Mouse (Mus musculus) embryonic facial prominence, embryonic 12.5 days (tissue): ENCODE measurements around the gene Csgalnact2. TPM values are rescaled to one million over a fixed set of nuclear protein-coding genes. Genes with fewer than 3 reads are reported as not detected.

Experiments
- ATAC-seq: fragments of 200-750 bp; cut with Nextera tagmentation; 2 replicates; pipeline ENCODE4 v1.8.0; 2017; ENCODE audit not compliant: insufficient number of reproducible peaks, insufficient read depth, low FRiP score, low TSS enrichment
- H3K27ac ChIP-seq: fragments of 300-500 bp; sonication (generic); 2 replicates; pipeline ENCODE4 v1.5.1; 2016; ENCODE audit warnings: mild to moderate bottlenecking
- H3K27me3 ChIP-seq: fragments of 300-500 bp; sonication (generic); 2 replicates; pipeline ENCODE4 v1.6.1; 2016; ENCODE audit warnings: mild to moderate bottlenecking, moderate library complexity
- H3K36me3 ChIP-seq: fragments of 300-500 bp; sonication (generic); 2 replicates; pipeline ENCODE4 v1.6.1; 2016; ENCODE audit warnings: mild to moderate bottlenecking
- H3K4me1 ChIP-seq: fragments of 300-500 bp; sonication (generic); 2 replicates; pipeline ENCODE4 v1.6.1; 2016
- H3K4me2 ChIP-seq: fragments of 300-500 bp; sonication (generic); replicated peaks from 2 replicates; pipeline ENCODE4 v1.6.1; 2016; ENCODE audit warnings: mild to moderate bottlenecking, moderate library complexity
- H3K4me3 ChIP-seq: fragments of 300-500 bp; sonication (generic); 2 replicates; pipeline ENCODE4 v1.5.1; 2016; ENCODE audit warnings: mild to moderate bottlenecking
- H3K9ac ChIP-seq: fragments of 300-500 bp; sonication (generic); 2 replicates; pipeline ENCODE4 v1.6.1; 2016; ENCODE audit warnings: mild to moderate bottlenecking, moderate library complexity
- H3K9me3 ChIP-seq: fragments of 300-500 bp; sonication (generic); 2 replicates; pipeline ENCODE4 v1.6.1; 2016; ENCODE audit warnings: mild to moderate bottlenecking, moderate library complexity
- WGBS: fragments of 180-500 bp; shearing (Covaris S2); methylation state at CpG from one replicate; pipeline ENCODE4 v1.1.7; 2016; 5-methylcytosine and 5-hydroxymethylcytosine counted together
- polyA plus RNA-seq: library from polyadenylated mRNA; unstranded; fragments of >200 nt; fragmentation: Nextera tagmentation; extraction: Ambion mirVana; gene quantifications from 2 replicates; pipeline ENCODE4 v1.2.1, GENCODE M21; 2016

Gene Csgalnact2
- polyA plus RNA-seq, 1 experiment from 2014 or later = 14.2 TPM

DNA sequence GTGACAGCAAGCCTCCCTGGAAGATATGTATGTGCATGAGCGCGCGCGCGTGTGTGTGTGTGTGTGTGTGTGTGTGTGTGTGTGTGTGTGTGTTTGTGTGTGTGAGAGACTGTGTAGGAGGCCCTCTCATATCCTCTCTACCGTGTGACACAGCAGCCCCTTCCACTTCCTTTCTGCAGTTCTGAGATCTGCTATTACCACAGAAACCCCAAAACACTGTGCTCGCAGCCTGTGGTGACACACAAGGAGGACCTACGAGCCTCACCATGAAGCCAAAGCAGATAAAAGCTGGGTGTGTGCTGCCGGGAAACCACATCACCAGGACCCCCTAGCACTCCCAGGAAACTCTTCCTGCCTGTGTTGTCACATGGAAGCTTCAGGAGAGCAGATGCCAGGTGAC is 28.1 kb upstream of the Csgalnact2 start:
- Histone ChIP-seq H3K9ac (no peak overlapping the region), H3K27ac (no peak overlapping the region), H3K4me2 (no peak overlapping the region), H3K36me3 (no peaks in the 10 kb centered on the region), H3K27me3 (no peaks in the 10 kb centered on the region), H3K9me3 (no peaks in the 10 kb centered on the region), H3K4me1 (no peaks in the 10 kb centered on the region), H3K4me3 (no peak overlapping the region)
- WGBS = 91% methylated on average over 9 of the region's 9 CpGs
- ATAC-seq = no peak

DNA sequence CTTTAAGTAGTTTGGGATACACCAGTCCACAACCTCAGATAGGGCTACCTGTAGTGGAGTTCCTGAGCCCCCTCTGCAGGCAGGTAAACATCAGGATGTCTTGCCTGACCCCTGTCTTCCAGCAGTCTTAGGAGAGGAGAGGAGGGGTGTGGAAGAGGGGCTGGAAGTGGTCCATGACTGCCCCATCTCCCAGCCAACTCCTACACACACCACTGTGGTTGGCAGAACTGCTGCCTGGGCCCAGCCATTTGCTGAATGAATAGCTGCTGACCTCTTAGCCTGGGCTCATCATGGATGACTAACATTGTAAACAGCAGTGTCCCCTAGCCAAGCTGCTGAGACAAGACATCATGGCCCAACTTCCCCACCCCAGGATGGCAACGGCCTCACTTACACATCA is 26.6 kb upstream of the Csgalnact2 start:
- Histone ChIP-seq H3K27me3 (no peaks in the 10 kb centered on the region), H3K4me1 (no peaks in the 10 kb centered on the region), H3K9ac (no peak overlapping the region), H3K4me3 (no peak overlapping the region), H3K36me3 (no peaks in the 10 kb centered on the region), H3K9me3 (no peaks in the 10 kb centered on the region), H3K27ac (no peak overlapping the region), H3K4me2 (no peak overlapping the region)
- 91% methylated on average over 1 of the region's 1 CpGs for WGBS
- no peak for ATAC-seq

DNA sequence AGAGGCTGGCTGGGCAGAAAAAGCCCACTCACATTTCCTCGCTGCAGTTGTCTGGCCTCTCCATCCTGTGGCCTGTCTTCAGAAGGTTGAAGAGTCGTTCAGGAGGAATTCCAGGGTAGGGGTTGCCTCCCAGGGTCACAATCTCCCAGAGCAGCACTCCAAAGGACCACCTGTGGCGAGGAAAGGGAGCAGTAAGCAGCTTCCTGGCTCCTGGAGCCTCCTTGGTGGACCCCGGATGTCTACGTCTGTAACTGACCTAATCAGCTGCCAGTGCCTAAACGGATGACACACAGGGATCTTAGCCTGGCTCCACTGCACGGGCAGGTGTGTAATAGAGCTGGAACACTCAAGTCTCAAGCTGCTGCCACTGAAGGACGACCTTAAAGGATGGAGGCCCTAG is 25.8 kb upstream of the Csgalnact2 start:
- Histone ChIP-seq H3K36me3 (no peaks in the 10 kb centered on the region), H3K4me1 (no peaks in the 10 kb centered on the region), H3K4me3 (no peak overlapping the region), H3K27me3 (no peaks in the 10 kb centered on the region), H3K9ac (no peak overlapping the region), H3K27ac (no peak overlapping the region), H3K9me3 (no peaks in the 10 kb centered on the region), H3K4me2 (no peak overlapping the region)
- 66% methylated on average over 8 of the region's 8 CpGs for WGBS
- no peak for ATAC-seq

DNA sequence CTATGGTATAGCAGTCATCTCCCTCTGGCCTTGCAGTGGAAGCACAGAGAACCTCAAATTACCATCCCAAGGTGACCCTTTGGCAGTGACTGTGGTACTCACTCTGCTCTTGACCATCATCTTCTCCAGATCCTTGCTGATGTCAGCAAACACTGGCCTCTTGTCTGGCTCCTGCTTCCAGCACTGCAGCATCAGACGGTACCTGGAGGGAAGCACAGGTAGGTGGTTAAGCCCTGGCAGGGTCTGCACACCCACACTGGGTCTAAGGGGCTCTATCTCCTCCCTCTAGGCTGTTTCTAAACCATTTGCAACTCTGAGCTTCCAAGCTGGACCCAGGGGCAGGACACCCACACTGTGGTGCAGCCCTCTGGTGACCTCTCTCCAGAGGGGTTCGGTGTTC is 24.1 kb upstream of the Csgalnact2 start:
- Histone ChIP-seq H3K4me2 (no peak overlapping the region), H3K9ac (no peak overlapping the region), H3K9me3 (no peaks in the 10 kb centered on the region), H3K4me3 (no peak overlapping the region), H3K4me1 (no peaks in the 10 kb centered on the region), H3K27ac (no peak overlapping the region), H3K36me3 (no peaks in the 10 kb centered on the region), H3K27me3 (no peaks in the 10 kb centered on the region)
- 86% methylated on average over 2 of the region's 2 CpGs for WGBS
- no peak for ATAC-seq

DNA sequence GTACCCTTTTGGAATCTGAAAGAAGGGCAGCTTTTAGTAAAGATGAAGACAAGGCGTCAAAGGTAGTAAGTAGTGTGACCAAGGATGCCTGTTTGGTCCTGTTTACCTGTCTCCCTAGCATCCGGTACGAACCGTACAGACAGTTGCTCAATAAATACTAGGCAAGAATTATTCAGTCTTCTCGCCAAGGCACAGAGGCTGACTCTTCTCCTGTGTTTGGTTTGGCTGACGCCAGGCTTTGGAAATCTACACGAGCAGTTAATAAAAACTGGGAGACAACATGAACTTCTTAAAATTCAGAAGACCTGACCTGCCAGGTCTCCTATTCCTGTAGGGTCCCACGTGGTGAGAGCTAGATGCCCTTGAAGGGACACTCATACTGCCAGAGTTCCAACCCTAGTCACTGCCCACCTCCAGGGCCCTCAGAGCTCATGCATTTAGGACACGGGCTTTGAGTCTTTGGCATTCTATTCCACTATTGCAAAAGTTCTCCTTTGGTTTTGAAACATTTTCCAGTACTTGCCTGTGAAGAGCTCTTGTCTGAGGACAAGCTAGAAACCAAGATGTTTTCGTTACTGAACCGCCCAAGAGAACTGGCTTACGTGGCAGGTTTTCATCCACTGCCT is 23.6 kb upstream of the Csgalnact2 start:
- Histone ChIP-seq H3K9ac (no peak overlapping the region), H3K4me3 (no peak overlapping the region), H3K9me3 (no peaks in the 10 kb centered on the region), H3K27me3 (no peaks in the 10 kb centered on the region), H3K4me1 (no peaks in the 10 kb centered on the region), H3K4me2 (no peak overlapping the region), H3K27ac (no peak overlapping the region), H3K36me3 (no peaks in the 10 kb centered on the region)
- no peak for ATAC-seq
- WGBS = 87% methylated on average over 12 of the region's 12 CpGs

DNA sequence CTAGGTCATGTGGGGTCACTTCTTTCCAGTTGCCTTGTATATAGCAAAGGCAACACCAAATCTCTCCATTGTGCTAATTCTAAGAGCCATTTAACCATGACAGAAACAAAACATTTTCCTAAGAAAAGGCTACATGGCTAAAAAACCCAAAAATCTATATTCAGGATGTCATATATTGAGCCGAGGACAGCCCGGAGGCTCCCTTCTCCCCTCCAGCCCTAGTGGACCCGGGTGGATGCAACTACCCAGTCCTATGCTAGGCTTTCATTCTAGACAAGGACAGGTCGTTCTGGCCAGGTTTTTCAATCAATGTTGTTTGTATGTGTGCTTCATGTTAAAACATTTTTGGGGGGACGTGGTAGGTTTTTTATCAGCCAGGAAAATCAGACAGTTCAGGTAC is 14.2 kb upstream of the Csgalnact2 start:
- H3K27ac ChIP-seq = no peak overlapping the region
- no peak overlapping the region for H3K4me3 ChIP-seq
- no peaks in the 10 kb centered on the region for H3K9me3 ChIP-seq
- H3K4me2 ChIP-seq = no peak overlapping the region
- no peaks in the 10 kb centered on the region for H3K4me1 ChIP-seq
- no peak overlapping the region for H3K9ac ChIP-seq
- no peak for ATAC-seq
- WGBS = 82% methylated on average over 5 of the region's 5 CpGs
- no peaks in the 10 kb centered on the region for H3K27me3 ChIP-seq
- no peaks in the 10 kb centered on the region for H3K36me3 ChIP-seq

DNA sequence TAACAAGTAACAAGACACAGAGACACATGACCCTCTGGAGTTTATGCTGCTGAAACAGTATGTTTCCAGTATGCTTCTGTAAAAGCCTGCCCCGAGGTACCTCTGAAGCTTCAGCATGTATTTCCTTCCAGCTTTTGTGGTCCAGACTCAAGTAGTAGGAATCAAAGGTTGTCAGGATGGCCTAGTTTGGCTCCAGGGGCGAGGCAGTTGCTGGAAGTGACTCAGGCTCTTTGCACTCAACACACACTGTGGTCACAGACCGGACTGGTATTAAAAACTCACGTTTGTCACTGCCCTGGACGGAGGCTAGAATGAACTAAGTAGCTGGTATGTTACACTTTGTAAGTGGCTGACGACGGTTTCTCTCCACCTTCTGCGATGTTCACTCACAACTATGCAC is 12.0 kb upstream of the Csgalnact2 start:
- no peaks in the 10 kb centered on the region for H3K4me1 ChIP-seq
- H3K27me3 ChIP-seq = no peaks in the 10 kb centered on the region
- no peaks in the 10 kb centered on the region for H3K9me3 ChIP-seq
- H3K9ac ChIP-seq = no peak overlapping the region
- no peak overlapping the region for H3K4me2 ChIP-seq
- ATAC-seq = no peak
- H3K4me3 ChIP-seq = no peak overlapping the region
- no peaks in the 10 kb centered on the region for H3K36me3 ChIP-seq
- no peak overlapping the region for H3K27ac ChIP-seq
- WGBS = 84% methylated on average over 8 of the region's 8 CpGs

DNA sequence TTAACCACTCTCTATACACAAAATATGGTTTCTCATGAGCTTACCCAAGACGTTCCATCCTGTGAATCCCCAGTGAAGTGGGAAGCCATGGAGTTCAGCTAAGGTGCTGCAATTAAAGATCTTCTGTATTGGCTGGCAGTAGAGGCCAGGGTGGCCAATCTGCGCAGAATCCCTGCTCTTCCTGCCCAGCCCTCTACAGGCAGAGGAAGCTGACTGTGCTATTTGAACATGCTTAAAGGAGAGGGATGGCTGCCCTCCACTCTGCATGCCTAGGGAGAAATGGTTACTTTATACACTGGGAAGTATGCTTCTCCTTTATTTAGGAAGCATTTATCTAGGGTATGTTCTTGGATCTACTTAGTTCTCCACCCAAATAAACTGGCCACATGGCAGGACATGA is 11.6 kb upstream of the Csgalnact2 start:
- WGBS = 84% methylated on average over 2 of the region's 2 CpGs
- no peaks in the 10 kb centered on the region for H3K36me3 ChIP-seq

DNA sequence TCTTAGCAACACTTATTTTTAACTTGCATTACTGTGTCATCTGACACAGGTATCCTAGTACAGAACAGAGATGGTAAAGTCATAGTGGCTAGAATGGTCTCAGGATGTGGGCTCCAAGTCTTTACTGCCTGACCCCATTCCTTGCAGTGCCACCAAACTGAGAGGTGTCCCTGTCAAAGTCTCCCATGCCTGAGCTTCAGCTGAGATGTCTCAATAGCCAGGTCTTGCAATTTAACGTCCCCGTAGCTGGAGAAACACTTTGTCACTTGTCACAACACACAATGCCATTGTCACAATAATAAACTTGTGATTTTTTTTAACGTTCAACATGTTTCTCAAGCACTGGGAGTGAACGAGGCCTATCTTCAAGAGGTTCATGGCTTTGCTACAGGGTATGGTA is 11.2 kb upstream of the Csgalnact2 start:
- H3K4me2 ChIP-seq = no peak overlapping the region
- no peaks in the 10 kb centered on the region for H3K27me3 ChIP-seq
- H3K9ac ChIP-seq = no peak overlapping the region
- WGBS = 88% methylated on average over 4 of the region's 4 CpGs
- H3K4me3 ChIP-seq = no peak overlapping the region
- ATAC-seq = no peak
- H3K4me1 ChIP-seq = no peaks in the 10 kb centered on the region
- H3K27ac ChIP-seq = no peak overlapping the region
- no peaks in the 10 kb centered on the region for H3K36me3 ChIP-seq
- no peaks in the 10 kb centered on the region for H3K9me3 ChIP-seq

More for the DNA sequence above, 11.6 kb upstream of the Csgalnact2 start:
- no peaks in the 10 kb centered on the region for H3K27me3 ChIP-seq
- H3K4me2 ChIP-seq = no peak overlapping the region
- no peak for ATAC-seq
- no peaks in the 10 kb centered on the region for H3K9me3 ChIP-seq
- no peak overlapping the region for H3K9ac ChIP-seq
- no peak overlapping the region for H3K4me3 ChIP-seq
- no peaks in the 10 kb centered on the region for H3K4me1 ChIP-seq
- no peak overlapping the region for H3K27ac ChIP-seq

DNA sequence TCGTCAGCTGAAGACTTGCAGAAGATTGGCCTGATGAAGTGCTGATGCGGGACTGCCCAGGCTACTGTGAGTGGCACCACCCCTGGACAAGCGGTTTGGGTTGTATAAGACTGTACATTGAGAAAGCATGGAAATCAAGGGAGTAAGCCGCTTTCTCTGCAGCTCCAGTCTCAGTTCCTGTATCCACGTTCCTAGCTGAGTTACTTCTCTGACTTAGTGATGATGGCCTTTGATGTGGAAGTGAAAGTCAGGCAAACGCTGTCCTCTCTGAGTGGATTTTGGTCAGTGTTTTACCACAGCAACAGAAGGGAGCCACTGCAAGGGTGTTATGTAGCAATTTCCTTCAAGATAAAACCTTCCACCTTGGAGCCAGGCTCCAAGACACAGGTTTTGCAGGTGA is 2.0 kb upstream of the Csgalnact2 start:
- Histone ChIP-seq H3K4me1 (no peaks in the 10 kb centered on the region), H3K36me3 (no peaks in the 10 kb centered on the region), H3K27ac (no peak overlapping the region), H3K27me3 (no peaks in the 10 kb centered on the region), H3K4me3 (no peak overlapping the region), H3K9ac (no peak overlapping the region), H3K4me2 (no peak overlapping the region), H3K9me3 (no peaks in the 10 kb centered on the region)
- no peak for ATAC-seq
- WGBS = 79% methylated on average over 6 of the region's 6 CpGs

DNA sequence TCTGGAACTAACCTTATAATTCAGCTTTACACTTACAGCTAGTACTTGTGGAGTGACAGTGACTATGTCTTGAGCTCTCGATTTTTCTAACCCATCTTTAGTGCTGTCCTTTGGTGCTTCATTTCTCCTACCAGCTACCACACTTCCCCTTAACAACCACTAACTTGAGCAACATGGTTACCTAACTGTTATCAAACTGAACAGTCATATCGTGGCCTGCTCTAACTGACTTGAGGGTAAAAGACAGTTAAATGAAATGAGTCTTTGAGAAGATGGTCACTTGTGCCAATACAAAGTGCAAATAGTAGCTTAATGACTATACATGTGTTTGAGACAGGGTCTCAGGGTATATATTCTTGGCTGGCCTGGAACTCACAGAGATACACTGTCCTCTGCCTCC is 1.8 kb downstream of the Csgalnact2 start:
- Histone ChIP-seq H3K27ac (no peak overlapping the region), H3K9ac (no peak overlapping the region), H3K36me3 (no peaks in the 10 kb centered on the region), H3K9me3 (no peaks in the 10 kb centered on the region), H3K4me3 (no peak overlapping the region), H3K27me3 (no peaks in the 10 kb centered on the region), H3K4me1 (no peaks in the 10 kb centered on the region), H3K4me2 (no peak overlapping the region)
- 85% methylated on average over 2 of the region's 2 CpGs for WGBS
- ATAC-seq = no peak

DNA sequence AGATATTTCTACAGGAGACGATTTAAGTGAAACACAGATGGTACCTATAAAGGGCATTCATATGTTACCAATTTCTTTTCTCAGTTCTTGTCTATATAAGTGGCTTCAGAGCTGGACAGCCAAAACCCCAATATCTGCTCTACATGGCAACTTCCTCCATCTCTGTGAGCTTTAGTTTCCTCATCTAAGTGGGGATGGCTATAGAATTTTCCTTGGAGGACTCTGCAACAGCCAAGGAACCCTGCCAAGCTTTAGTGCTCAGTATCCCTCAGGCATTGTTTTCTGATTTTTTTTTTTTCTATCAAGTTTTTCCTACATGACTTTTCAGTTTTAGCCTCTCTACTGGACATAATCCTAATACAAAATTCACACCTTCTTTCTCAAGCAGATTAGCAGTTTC is 4.5 kb downstream of the Csgalnact2 start:
- no peak overlapping the region for H3K27ac ChIP-seq
- H3K9ac ChIP-seq = no peak overlapping the region
- H3K4me3 ChIP-seq = no peak overlapping the region
- no peaks in the 10 kb centered on the region for H3K9me3 ChIP-seq
- no peaks in the 10 kb centered on the region for H3K36me3 ChIP-seq
- H3K27me3 ChIP-seq = no peaks in the 10 kb centered on the region
- H3K4me1 ChIP-seq = no peaks in the 10 kb centered on the region
- no peak overlapping the region for H3K4me2 ChIP-seq
- 40% methylated on average over 1 of the region's 1 CpGs for WGBS
- no peak for ATAC-seq

DNA sequence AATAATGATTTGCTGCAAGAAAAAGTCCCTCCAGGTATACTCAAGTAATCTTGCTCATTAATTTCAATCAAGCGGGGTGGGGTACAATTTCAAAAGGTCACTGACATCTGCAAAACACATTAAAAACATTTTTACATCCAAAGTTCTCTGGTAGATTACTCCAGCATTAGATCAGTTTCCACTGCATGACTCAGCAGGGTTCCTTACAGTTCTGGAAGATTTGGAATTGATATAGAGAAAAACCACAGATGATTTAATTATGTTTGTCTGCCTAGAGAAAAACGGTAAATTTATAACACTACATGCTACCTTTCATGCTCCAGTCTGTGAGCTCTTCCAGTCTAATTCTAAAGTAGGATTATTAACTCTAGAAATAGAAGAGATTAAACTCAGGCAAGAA is 8.9 kb downstream of the Csgalnact2 start:
- Histone ChIP-seq H3K4me3 (no peak overlapping the region), H3K27me3 (no peaks in the 10 kb centered on the region), H3K9ac (no peak overlapping the region), H3K36me3 (no peaks in the 10 kb centered on the region), H3K4me1 (no peaks in the 10 kb centered on the region), H3K9me3 (no peaks in the 10 kb centered on the region), H3K27ac (no peak overlapping the region), H3K4me2 (no peak overlapping the region)
- 55% methylated on average over 2 of the region's 2 CpGs for WGBS
- no peak for ATAC-seq
